Mouse (Mus musculus) erythroid progenitor cell, adult 5-6 weeks (primary cell): ENCODE measurements around the gene Erbin. TPM values are rescaled to one million over a fixed set of nuclear protein-coding genes. Genes with fewer than 3 reads are reported as not detected.

Experiments used
- ATAC-seq: replicated peaks from 2 replicates; pipeline ENCODE4 v1.8.0; 2016; ENCODE audit warnings: moderate number of reproducible peaks, mild to moderate bottlenecking, moderate TSS enrichment, inconsistent platforms; ENCODE audit not compliant: poor library complexity, low FRiP score, severe bottlenecking
- total RNA-seq, 2 experiments: library from RNA; stranded (forward) in 1 of 2; stranded (reverse) in 1 of 2; fragments of 150-400 nt in 1 of 2; fragments of 186-747, 209-891 nt in 1 of 2; gene quantifications; 2 replicates each; pipeline versions ENCODE4 v1.2.3 to v1.2.4; 2015 to 2017; ENCODE audit warnings: low replicate concordance in 2 of 2

Erbin gene
- total RNA-seq (2015; ENCODE audit: low replicate concordance) (47.4 and 47.6 TPM in 2 replicates), total RNA-seq (2017; ENCODE audit: low replicate concordance) (34.8 and 37.5 TPM in 2 replicates)

DNA sequence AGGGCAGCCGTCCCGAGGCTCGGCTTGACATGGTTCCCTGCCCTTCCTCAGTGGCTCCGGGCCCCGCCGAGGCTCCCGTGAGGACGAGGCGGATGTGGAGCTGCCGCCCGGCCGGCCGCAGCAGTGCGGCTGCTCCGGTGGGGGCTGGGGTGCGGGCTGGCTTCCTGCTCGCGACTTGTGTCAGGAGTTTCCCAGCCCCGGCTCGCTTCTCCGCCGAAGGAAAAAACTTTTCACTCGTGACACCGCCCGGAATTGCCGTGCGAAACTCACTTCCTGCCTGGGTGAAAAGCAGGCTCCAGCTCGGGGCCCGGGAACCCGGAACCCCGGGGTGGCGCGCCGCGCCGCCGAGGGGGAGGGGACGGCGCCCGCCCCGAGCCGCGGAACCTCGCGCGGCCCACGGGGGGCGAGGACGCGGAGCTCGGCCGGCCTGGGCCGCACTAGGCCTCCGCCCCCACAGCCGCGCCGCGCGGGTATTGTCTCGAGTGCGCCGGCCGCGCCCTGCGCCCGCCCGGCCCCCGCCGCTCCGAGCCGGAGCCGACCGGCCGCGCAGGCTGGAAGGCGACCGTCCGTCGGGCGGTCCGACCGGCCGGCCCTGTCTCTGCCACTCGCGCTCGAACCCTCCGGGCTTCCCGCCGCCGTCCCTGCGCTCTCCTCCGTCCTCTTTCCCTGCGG lies at the start of gene Erbin:
Gene Erbin, minus strand, starts transcription at position 254 of the 672 bp plus-strand sequence.
- peak; percentile 49 for ATAC-seq

DNA sequence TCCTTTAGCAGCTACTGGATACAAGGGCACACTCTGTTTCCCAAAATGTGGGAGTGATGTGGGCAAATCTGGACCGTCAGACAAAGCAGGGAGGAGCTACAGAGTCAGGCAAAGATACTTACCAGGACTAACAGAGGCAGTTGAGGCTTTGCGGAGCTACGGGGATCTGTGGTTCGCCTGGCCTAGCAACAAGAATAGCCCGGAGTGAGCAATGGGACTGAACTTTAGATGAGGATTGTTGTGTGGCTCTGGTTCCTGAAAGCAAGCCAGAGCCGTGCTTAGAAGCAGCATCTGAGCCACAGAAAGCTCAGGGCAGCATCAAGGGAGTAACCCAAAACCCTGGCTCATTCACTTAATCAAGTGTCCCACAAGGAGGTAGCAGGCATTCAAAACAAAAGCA lies 49.6 kb upstream of the Erbin start:
- ATAC-seq, result no peak

DNA sequence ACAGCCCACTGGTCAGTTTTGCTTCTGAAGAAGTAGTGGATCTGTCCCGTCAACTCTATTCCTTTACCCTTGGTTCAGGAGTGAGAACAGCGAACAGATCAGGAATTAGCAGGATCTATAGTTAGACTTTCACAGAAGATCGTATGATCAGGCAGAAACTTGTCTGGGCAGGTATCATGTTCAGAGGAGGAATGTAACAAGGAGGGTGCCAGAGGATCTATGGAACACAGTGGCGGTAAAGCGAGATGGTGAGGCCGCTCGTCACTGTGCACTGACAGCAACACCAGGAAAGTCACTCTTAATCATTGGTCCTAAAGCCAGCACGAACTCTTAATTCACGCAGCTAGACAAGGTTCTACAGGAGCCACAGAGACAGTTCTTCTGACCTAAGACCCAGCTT lies 47.7 kb upstream of the Erbin start:
- ATAC-seq, result no peak

DNA sequence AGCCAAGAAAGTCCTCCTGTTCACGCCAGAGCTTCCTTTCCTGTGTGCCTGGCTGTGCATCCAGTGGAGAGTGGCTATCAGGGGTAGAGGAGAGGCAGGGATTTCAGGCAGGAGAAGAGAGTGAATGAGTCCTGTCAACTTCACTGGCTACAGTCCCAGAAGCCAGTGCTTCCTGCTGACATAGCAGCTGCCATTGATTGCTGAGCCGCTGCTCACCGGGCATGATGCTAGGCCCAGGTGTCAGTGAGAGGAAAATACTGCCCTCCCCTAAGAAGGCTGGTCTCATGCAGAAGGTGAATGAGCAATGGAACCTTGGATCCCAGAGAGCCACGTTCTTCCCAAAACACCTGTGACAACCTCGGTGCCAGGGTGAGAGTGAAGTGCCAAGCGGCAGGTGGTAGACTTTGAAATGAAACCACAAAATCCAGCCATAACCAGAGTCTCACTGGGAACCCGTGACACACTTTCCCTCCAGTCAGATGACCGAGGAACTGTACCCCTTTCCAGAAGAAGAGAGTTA lies 46.4 kb upstream of the Erbin start:
- ATAC-seq, result no peak

DNA sequence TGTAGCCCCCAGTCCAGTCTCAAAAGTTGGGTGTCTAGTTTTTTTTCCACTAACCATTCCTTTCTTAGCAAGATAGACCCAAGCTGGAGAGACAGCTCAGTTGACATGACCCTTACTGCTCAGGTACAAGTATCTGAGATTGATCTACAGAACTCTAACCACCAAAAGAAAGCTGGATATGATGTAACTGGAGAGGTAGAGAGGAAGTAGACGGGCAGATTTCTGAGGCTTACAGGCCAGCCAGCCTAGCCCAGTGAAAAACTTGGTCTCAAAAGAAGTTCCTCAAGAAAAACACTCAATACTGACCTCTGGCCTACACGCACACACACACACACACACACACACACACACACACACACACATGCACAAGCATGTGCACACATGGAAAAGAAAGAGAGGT lies 44.9 kb upstream of the Erbin start:
- no peak for ATAC-seq

DNA sequence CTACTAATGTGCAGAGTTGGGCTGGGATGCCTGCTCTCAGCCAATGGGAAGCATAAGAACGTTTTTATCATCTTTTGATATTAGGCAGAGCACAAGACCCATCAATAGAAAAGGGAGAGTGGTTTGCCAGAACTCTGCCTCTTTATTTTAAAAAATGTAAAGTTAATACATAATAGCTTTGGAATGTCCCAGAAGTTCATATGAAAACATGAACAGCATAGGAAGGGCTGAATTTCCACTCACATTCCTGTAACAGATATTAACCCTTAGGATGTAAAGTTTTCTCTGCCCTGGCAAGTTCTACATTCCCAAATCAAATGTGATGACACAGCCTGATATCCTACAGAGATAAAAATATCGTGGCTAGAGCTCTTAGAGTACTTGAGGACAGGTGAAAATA lies 42.8 kb upstream of the Erbin start:
- ATAC-seq, result no peak

DNA sequence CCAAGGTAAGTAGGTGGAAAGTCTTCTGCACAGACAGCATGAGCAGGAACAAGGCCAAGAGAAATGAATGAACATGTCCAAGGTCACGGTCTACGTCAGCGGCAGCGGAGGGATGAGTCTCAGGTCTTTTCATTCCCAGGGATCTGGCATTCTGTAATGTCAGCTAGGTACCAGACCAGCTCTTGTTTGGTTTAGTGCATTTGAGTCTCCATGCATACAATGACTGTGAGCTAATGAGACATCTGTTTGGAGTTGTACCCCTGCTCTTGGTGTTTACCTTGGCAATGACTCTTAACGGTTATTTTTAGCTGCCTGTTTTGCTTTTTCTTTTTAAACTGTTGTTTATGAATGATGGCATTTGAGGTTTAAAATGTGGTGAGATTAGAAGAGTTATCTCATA lies 39.5 kb upstream of the Erbin start:
- ATAC-seq, result no peak

DNA sequence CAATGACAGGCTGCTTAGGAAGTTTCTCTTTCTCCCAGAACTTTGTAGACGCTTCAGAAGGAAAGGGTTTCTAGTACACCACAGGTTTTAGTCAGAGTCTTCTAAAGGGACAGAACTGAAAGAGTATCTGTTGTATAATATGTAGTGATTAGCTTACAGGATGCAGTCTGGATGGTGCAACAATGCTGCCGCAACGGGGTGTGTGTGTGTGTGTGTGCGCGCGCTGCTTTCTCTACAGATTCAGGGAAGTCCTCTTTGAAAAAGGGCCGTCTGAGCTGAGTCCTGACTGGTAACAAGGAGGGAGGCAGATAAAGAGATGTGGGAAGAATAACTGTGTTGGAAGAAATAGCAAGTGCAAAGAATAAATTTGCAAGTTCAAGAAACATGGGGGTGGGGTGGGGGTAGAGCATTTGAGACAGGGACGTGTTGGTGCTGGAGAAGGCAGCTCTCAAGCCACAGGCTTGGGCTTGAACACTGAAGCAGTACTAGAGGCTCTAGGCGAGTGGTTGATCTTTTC lies 38.4 kb upstream of the Erbin start:
- no peak for ATAC-seq

DNA sequence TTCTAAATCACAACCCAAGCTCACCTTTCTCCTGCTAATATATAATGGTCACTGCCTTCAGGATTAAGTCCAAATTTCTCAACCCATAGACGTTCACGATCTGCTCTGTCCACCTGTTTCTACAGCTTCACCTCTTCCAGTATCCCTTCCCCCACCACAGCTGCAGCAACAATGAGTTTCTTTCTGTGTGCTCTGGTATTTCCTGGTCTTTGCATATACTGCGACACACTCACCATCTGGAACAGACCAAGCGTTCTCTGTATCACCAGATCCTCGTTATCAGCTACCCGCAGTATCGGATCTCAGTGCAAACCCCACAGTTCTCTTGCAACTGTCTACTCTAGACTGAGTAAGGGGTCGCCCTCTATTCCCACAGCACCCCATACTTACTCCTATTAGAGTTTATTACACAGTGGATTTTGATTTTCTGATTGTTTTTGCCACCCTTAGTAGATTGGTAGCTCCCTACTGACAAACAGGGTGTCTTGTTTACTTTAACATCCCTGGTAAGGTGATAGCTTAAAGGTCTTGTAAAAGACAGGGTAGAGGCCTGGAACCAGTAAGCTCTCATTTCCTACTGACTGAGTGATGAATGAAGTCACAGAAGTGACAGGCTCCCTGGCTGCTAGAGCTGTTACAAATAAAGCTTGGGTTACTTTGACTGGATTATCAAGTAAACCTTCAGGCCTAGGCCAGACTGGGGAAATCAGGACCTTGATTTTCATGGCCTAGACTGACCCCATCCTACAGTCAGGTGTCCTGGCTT lies 37.0 kb upstream of the Erbin start:
- 0 out of 2 replicates have a peak, but pooled peaks have one; percentile 39 for ATAC-seq

DNA sequence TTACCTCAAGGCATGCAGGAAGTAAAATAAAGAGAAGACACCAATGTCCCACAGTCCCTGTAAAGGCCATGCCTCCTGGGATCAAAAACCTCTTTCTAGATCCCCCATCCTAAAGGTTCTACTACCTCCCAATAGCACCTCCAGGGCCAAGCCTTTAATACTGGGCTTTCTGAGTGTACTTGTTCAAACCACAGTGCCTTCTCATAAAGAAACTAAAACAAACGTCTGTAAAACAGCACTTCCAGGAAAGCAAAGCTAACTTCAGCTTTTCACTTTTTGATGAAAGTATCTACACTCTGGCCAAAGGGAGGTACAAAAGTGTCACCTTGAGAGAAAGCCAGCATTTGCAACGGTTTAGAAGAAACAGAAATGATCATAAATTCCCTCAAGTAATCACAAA lies 35.3 kb upstream of the Erbin start:
- no peak for ATAC-seq

DNA sequence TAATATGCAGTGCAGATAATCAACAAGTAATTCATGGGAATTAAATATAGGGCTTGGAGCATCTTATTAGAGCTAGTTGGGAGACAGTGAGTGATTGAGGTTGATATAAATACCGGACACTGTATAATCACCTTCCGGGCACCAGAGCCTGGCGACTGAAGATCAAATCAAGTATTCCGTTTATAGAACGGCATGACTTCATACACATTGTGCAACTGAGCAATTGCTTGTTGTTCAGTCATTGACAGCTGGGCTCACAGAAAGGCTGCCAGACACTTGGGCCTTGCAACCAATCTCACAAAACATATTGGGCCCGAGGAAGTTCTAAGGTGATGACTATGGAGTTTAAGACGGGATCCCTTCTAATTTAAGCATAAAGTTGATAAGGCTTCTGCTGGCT lies 31.1 kb upstream of the Erbin start:
- ATAC-seq, result no peak

DNA sequence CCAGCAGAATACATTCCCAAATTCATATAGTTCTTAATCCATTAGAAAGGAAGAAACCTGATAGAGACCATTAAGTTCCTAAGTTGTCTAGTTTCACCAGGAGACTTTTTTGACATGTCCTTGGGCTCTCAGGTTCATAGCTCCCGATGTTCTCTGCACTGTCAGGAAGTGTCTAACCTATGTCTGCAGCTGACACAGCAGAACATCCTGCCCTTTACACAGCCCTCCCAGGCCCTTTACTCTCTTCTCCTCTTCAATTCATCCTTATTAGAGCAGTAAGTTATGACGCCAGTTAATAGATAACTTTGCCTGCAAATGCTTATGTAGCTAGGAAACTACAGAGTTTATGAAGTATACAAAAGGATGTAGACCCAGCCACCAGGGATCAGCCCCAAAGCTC lies 20.5 kb upstream of the Erbin start:
- no peak for ATAC-seq

DNA sequence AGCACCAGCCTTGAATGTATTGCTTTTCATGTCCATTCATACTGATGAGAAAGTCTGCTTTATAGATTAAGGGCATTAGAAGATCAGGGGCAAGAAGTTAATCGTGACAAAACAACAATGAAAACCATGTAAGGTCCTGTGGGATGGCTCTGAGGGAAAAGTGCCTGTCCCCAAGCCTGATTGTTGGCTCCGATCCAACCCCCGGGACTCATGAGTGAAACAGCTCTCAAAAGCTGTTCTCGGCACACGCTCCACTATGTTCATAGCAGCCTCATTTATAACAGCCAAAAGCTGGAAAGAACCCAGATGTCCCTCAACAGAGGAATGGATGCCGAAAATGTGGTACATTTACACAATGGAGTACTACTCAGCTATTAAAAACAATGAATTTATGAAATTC lies 4.3 kb upstream of the Erbin start:
- no peak for ATAC-seq

DNA sequence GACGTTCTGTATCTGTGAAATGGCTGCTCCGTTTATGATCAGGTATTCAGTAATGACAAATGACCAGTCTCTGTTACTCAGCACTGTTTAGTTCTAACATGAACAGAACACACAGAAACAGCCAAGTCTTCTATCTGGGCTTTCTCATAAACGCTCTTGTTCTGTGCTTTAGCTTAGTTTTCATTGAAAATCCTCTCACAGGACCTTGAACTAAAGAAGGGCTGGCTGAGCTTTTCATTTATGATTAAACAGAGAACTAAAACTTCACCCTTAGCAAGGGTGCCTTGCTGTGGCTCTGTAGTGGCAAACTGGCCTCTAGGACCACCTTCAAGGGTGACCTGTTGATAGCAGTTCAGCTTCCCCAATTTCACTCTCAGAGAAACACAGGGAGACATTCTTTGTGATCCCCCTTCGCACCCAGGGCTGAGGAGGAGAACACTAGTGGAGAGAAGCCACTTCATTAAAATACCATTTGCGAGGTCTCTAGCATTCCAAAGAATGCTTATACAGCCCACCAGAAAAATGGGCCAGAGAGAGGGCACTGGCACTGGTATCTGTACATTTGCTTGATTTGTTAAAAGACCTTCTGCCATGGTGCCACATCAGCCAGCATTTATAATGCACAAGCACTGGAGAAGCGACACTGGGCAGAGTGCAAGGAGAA lies 3.2 kb upstream of the Erbin start:
- ATAC-seq, result no peak

DNA sequence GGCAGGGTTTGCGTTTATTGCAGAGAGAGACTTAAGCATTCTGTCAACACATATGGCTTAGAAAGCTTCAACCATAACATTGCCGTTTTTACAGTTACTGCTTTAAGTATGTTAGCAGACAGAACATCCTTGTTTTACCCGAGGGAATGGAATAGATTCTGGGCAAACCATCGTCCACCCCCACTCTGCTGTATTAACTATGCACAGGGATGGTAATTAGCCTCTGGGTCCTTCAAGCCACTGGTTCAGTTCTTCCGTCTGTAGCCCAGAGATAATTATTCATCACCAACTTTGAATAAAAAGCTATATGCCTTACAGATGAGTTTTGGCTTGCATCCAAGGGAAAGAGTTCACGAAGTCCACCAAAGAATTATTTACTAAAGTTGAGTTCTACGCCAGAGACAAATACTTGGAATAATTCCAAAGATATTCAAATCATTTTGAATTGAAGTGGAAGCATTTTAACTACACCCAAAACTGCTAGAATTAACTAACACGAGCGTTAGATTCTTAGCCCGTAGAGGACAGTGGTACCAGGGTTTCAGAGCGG lies 1.6 kb upstream of the Erbin start:
- ATAC-seq, result no peak

DNA sequence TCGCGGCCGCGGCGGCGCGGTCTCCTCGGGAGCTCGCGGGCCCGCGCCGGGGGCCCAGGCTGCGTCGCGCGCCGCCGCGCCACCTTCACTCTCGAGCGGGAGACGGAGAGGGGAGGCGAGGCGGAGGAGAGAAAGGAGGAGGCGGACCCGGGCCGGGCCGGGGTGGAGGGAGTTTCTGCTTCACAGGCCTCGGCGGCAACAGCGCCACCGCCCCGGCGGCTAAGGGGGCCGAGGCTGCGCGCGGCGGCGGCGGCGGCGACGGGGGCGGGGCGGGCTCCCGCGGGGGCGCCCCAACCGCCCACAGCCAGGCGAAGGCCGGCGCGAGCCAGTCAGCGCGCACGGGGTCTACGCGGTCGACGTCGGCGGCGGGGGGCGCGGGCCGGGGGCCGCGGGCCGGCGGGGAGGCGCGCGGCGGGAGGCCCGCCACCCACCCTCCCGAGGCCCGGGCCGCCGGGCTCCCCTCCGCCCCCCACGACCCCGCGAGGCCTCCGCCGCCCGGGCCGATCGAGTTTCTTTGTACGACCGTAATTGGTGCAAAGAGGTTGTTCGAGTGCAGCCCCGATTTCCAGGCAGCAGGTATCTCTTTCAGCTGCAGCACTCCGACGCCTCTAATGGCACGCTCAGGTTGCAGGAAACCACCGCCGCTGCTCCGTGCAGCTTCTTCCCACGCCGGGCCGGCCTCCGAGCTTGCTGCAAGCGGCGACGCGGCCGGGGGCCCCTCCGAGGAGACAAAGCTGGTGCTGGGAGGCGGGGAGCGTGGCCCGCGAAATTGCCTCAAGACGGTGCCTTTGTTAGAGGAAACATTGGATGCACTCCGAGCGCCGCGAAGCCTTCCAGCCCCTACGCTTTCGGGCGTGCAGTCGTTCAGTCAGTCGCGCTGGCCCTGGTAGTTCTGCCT lies 868 bp upstream of the Erbin start:
- ATAC-seq, result peak; percentile 80

DNA sequence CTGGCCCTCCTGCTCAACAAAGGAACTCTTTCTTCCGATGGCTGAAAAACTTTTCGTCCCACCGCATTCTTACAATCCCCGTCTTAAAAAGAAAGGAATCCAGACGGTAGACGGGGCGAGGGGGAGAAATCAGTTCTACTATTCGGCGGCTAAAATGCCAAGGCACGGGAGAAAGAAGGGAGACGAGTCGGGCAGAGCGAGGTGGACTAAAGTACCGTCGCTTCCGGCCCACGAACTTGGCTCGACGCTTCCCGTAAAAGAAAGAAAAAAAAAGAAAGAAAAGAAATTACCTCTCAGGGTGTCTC lies 406 bp downstream of the Erbin start:
- peak; percentile 43 for ATAC-seq

DNA sequence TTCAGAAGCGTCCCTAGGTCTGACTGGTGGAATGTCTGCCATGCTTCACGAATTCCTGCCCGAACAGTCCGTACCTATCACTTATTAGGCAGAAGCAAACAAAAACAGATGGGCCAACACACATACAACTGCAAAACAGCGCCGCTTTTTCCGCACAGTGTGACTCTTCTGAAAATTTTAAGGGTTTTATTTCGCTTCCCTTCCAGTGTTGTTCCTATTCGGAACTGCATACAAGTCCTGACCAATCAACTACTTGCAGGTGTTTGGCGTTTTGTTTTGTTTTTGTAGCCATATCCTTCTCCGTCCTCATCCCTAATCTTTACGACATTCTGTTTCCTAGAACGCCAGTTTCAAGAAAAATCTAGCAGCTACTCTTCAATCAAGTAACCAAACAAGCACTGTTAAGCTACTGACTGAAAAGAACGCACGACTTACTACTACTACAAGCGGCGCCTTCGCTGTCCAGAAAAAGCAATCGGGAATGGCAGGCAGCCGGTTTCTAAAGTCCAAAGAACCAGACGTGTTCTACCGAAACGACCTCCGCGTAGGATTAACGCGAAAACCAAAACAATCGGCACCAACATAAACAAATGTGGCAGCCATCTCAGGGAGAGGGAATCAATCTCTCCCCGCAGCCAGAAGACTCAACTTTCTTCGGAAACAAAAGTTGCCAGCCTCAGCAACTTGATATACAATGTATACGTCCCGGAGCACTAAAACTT lies 919 bp downstream of the Erbin start:
- peak; percentile 50 for ATAC-seq

DNA sequence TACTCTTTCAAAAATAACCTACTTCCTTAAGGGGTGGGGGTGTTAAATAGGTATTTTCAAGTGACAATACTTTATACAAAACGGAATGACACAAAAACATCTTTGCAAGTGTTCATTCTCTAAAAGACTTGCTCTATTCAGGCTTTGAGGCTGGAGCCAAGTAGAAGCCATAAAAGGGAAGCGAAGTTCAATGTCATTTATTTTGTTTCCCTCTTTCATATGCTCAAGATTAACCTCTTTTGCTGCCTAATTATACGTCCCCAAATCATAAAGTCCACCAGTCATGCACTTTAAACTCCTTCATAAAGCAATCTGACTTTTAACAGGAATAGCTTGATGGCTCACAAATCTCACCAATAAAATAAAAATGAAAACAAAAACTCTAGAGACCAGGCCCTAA lies 1.9 kb downstream of the Erbin start:
- ATAC-seq, result no peak
